Comparison of ENCODE assay signal across 1 mouse cellular context in the genomic region with DNA sequence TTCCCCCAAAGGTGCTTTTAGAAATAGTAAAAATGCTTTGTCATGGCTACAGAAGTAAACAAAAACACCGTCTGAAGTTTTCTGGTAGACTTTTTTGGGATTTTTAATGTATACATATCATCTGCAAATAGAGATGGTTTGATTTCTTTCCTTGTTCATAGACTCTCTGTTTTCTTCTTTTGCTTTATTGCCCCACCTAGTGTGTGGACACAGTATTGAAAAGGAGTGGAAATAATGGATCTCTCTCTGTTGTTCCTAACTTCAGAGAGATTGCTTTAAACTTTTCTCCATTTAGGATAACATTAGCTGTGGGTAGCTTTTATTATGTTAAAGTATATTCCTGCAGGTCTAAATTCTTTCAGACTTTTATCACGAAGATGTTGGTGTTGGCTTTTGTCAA.
A peak's percentile ranks its signal among the peaks of the same experiment; 100 is the strongest.
TF ChIP-seq lines count a peak whose summit lies in the region.

No protein-coding gene starts in this region.

TF ChIP-seq in CH12.LX, 34 proteins besides CTCF, POLR2A, EP300 and RAD21:
- TF ChIP-seq GABPA (IDR thresholded peaks at IDR 0.05; ENCODE audit: insufficient replicate concordance, low read depth, low read length) (no peak), SMC3 (IDR thresholded peaks at IDR 0.05; ENCODE audit: low read depth, low read length) (peak; percentile 57)
